Mouse (Mus musculus): Measurements from ENCODE around the gene Psd. TPM values are rescaled to one million over a fixed set of nuclear protein-coding genes. Genes with fewer than 3 reads are reported as not detected.
A peak's percentile ranks its signal among the peaks of the same experiment; 100 is the strongest.

Gene Psd
- polyA plus RNA-seq, 1 experiment, result 1.4 TPM

GRCm38 (mm10) chr19:46313116-46313515 lies 13.8 kb downstream of the Psd start:
- H3K4me1 ChIP-seq (ENCODE audit: control insufficient read depth, insufficient read depth, low read length), result no peaks in the 10 kb centered on the region
- no peak overlapping the region for H3K4me3 ChIP-seq (ENCODE audit: low read depth, low read length)
- TF ChIP-seq EP300 (IDR thresholded peaks at IDR 0.05; ENCODE audit: insufficient read depth, low read depth, low read length), result no peak
- no peak for TF ChIP-seq CTCF (IDR thresholded peaks at IDR 0.05; ENCODE audit: low read depth, low read length)
- TF ChIP-seq POLR2A (IDR thresholded peaks at IDR 0.05; ENCODE audit: insufficient read depth, low read length), result no peak
- no peaks in the 10 kb centered on the region for H3K9me3 ChIP-seq (replicated peaks; ENCODE audit: control insufficient read depth, insufficient read depth, low read length, poor library complexity, severe bottlenecking)
- peaks cover 9% of the 10 kb centered on the region for H3K27me3 ChIP-seq (ENCODE audit: control insufficient read depth, insufficient read depth, low read length, poor library complexity, severe bottlenecking)
- H3K27ac ChIP-seq (ENCODE audit: insufficient read depth, low read length), result no peak overlapping the region
- H3K36me3 ChIP-seq (ENCODE audit: control insufficient read depth, insufficient read depth, low read length, poor library complexity, severe bottlenecking), result no peaks in the 10 kb centered on the region
- H3K9ac ChIP-seq (ENCODE audit: low read depth, poor library complexity, severe bottlenecking), result no peak overlapping the region

GRCm38 (mm10) chr19:46312566-46312965 lies 14.4 kb downstream of the Psd start:
- Histone ChIP-seq H3K9ac (ENCODE audit: low read depth, poor library complexity, severe bottlenecking) (no peak overlapping the region), H3K36me3 (ENCODE audit: control insufficient read depth, insufficient read depth, low read length, poor library complexity, severe bottlenecking) (no peaks in the 10 kb centered on the region), H3K4me3 (ENCODE audit: low read depth, low read length) (no peak overlapping the region), H3K9me3 (replicated peaks; ENCODE audit: control insufficient read depth, insufficient read depth, low read length, poor library complexity, severe bottlenecking) (no peaks in the 10 kb centered on the region), H3K27ac (ENCODE audit: insufficient read depth, low read length) (no peak overlapping the region), H3K4me1 (ENCODE audit: control insufficient read depth, insufficient read depth, low read length) (no peaks in the 10 kb centered on the region), H3K27me3 (ENCODE audit: control insufficient read depth, insufficient read depth, low read length, poor library complexity, severe bottlenecking) (peaks cover 5% of the 10 kb centered on the region; the same call in 1 of the 2 replicates)
- TF ChIP-seq CTCF (IDR thresholded peaks at IDR 0.05; ENCODE audit: low read depth, low read length), result no peak
- TF ChIP-seq POLR2A (IDR thresholded peaks at IDR 0.05; ENCODE audit: insufficient read depth, low read length), result no peak
- no peak for TF ChIP-seq EP300 (IDR thresholded peaks at IDR 0.05; ENCODE audit: insufficient read depth, low read depth, low read length)

GRCm38 (mm10) chr19:46311341-46311740 lies 15.6 kb downstream of the Psd start:
- TF ChIP-seq POLR2A (IDR thresholded peaks at IDR 0.05; ENCODE audit: insufficient read depth, low read length) (no peak), EP300 (IDR thresholded peaks at IDR 0.05; ENCODE audit: insufficient read depth, low read depth, low read length) (no peak), CTCF (IDR thresholded peaks at IDR 0.05; ENCODE audit: low read depth, low read length) (no peak)

GRCm38 (mm10) chr19:46310312-46310865 lies 16.6 kb downstream of the Psd start:
- Histone ChIP-seq H3K9ac (ENCODE audit: low read depth, poor library complexity, severe bottlenecking) (no peak overlapping the region), H3K4me3 (ENCODE audit: low read depth, low read length) (no peak overlapping the region), H3K9me3 (replicated peaks; ENCODE audit: control insufficient read depth, insufficient read depth, low read length, poor library complexity, severe bottlenecking) (no peaks in the 10 kb centered on the region), H3K27ac (ENCODE audit: insufficient read depth, low read length) (no peak overlapping the region), H3K27me3 (ENCODE audit: control insufficient read depth, insufficient read depth, low read length, poor library complexity, severe bottlenecking) (no peaks in the 10 kb centered on the region), H3K4me1 (ENCODE audit: control insufficient read depth, insufficient read depth, low read length) (no peaks in the 10 kb centered on the region), H3K36me3 (ENCODE audit: control insufficient read depth, insufficient read depth, low read length, poor library complexity, severe bottlenecking) (no peaks in the 10 kb centered on the region)
- TF ChIP-seq POLR2A (IDR thresholded peaks at IDR 0.05; ENCODE audit: insufficient read depth, low read length) (no peak), CTCF (IDR thresholded peaks at IDR 0.05; ENCODE audit: low read depth, low read length) (no peak)

More at GRCm38 (mm10) chr19:46311341-46311740, 15.6 kb downstream of the Psd start:
- Histone ChIP-seq H3K4me3 (ENCODE audit: low read depth, low read length) (no peak overlapping the region), H3K27me3 (ENCODE audit: control insufficient read depth, insufficient read depth, low read length, poor library complexity, severe bottlenecking) (0 out of 2 replicates have a peak, but pooled peaks cover 2% of the 10 kb centered on the region), H3K4me1 (ENCODE audit: control insufficient read depth, insufficient read depth, low read length) (no peaks in the 10 kb centered on the region), H3K36me3 (ENCODE audit: control insufficient read depth, insufficient read depth, low read length, poor library complexity, severe bottlenecking) (no peaks in the 10 kb centered on the region), H3K9ac (ENCODE audit: low read depth, poor library complexity, severe bottlenecking) (no peak overlapping the region), H3K27ac (ENCODE audit: insufficient read depth, low read length) (no peak overlapping the region), H3K9me3 (replicated peaks; ENCODE audit: control insufficient read depth, insufficient read depth, low read length, poor library complexity, severe bottlenecking) (no peaks in the 10 kb centered on the region)

GRCm38 (mm10) chr19:46309651-46310305 lies 17.2 kb downstream of the Psd start:
- no peaks in the 10 kb centered on the region for H3K9me3 ChIP-seq (replicated peaks; ENCODE audit: control insufficient read depth, insufficient read depth, low read length, poor library complexity, severe bottlenecking)
- no peaks in the 10 kb centered on the region for H3K27me3 ChIP-seq (ENCODE audit: control insufficient read depth, insufficient read depth, low read length, poor library complexity, severe bottlenecking)
- no peaks in the 10 kb centered on the region for H3K4me1 ChIP-seq (ENCODE audit: control insufficient read depth, insufficient read depth, low read length)
- TF ChIP-seq CTCF (IDR thresholded peaks at IDR 0.05; ENCODE audit: low read depth, low read length) (no peak), POLR2A (IDR thresholded peaks at IDR 0.05; ENCODE audit: insufficient read depth, low read length) (no peak), EP300 (IDR thresholded peaks at IDR 0.05; ENCODE audit: insufficient read depth, low read depth, low read length) (no peak)
- no peaks in the 10 kb centered on the region for H3K36me3 ChIP-seq (ENCODE audit: control insufficient read depth, insufficient read depth, low read length, poor library complexity, severe bottlenecking)
- H3K27ac ChIP-seq (ENCODE audit: insufficient read depth, low read length), result no peak overlapping the region
- no peak overlapping the region for H3K4me3 ChIP-seq (ENCODE audit: low read depth, low read length)
- H3K9ac ChIP-seq (ENCODE audit: low read depth, poor library complexity, severe bottlenecking), result no peak overlapping the region

GRCm38 (mm10) chr19:46308706-46309435 lies 18.1 kb downstream of the Psd start:
- no peaks in the 10 kb centered on the region for H3K27me3 ChIP-seq (ENCODE audit: control insufficient read depth, insufficient read depth, low read length, poor library complexity, severe bottlenecking)
- peak; percentile 66; the same call in 1 of the 2 replicates for TF ChIP-seq EP300 (IDR thresholded peaks at IDR 0.05; ENCODE audit: insufficient read depth, low read depth, low read length)
- TF ChIP-seq CTCF (IDR thresholded peaks at IDR 0.05; ENCODE audit: low read depth, low read length), result peak; percentile 97
- no peak for TF ChIP-seq POLR2A (IDR thresholded peaks at IDR 0.05; ENCODE audit: insufficient read depth, low read length)
- H3K27ac ChIP-seq (ENCODE audit: insufficient read depth, low read length), result no peak overlapping the region
- no peaks in the 10 kb centered on the region for H3K36me3 ChIP-seq (ENCODE audit: control insufficient read depth, insufficient read depth, low read length, poor library complexity, severe bottlenecking)
- H3K4me1 ChIP-seq (ENCODE audit: control insufficient read depth, insufficient read depth, low read length), result no peaks in the 10 kb centered on the region
- H3K9me3 ChIP-seq (replicated peaks; ENCODE audit: control insufficient read depth, insufficient read depth, low read length, poor library complexity, severe bottlenecking), result no peaks in the 10 kb centered on the region
- H3K4me3 ChIP-seq (ENCODE audit: low read depth, low read length), result peak overlapping the region; percentile 42
- H3K9ac ChIP-seq (ENCODE audit: low read depth, poor library complexity, severe bottlenecking), result peak overlapping the region; percentile 17; the same call in 1 of the 2 replicates
